Mouse (Mus musculus): ENCODE results near the gene Rhbdf1. TPM values are rescaled to one million over a fixed set of nuclear protein-coding genes. Genes with fewer than 3 reads are reported as not detected.
A peak's percentile ranks its signal among the peaks of the same experiment; 100 is the strongest.

Rhbdf1 gene
- polyA plus RNA-seq, 1 experiment from 2014 or later = 35.6 TPM

GRCm38 (mm10) chr11:32235646-32236045 is 13.5 kb upstream of the Rhbdf1 start:
- peak overlapping the region; percentile 8; the same call in 1 of the 2 replicates for H3K27ac ChIP-seq (ENCODE audit: low read length)
- peaks cover 13% of the 10 kb centered on the region for H3K4me1 ChIP-seq (ENCODE audit: control insufficient read depth, insufficient read depth, low read length)
- no peaks in the 10 kb centered on the region for H3K27me3 ChIP-seq (ENCODE audit: control insufficient read depth, insufficient read depth, low read length)
- ATAC-seq (replicated peaks; ENCODE audit: extremely low read depth, insufficient read depth, low FRiP score) = no peak; the same call in 1 of the 2 replicates
- H3K36me3 ChIP-seq (ENCODE audit: control insufficient read depth, insufficient read depth) = peaks cover 16% of the 10 kb centered on the region
- H3K4me2 ChIP-seq (ENCODE audit: low read depth, low read length) = no peak overlapping the region
- no peak overlapping the region for H3K9ac ChIP-seq (ENCODE audit: low read length)
- H3K9me3 ChIP-seq (replicated peaks; ENCODE audit: control insufficient read depth, low read length) = no peaks in the 10 kb centered on the region
- H3K4me3 ChIP-seq (ENCODE audit: low read length) = no peak overlapping the region
- 14% methylated on average over 3 of the region's 3 CpGs for WGBS

GRCm38 (mm10) chr11:32234816-32235485 is 12.9 kb upstream of the Rhbdf1 start:
- Histone ChIP-seq H3K36me3 (ENCODE audit: control insufficient read depth, insufficient read depth) (peaks cover 16% of the 10 kb centered on the region), H3K27me3 (ENCODE audit: control insufficient read depth, insufficient read depth, low read length) (no peaks in the 10 kb centered on the region), H3K9ac (ENCODE audit: low read length) (no peak overlapping the region), H3K4me2 (ENCODE audit: low read depth, low read length) (no peak overlapping the region), H3K9me3 (replicated peaks; ENCODE audit: control insufficient read depth, low read length) (no peaks in the 10 kb centered on the region), H3K4me3 (ENCODE audit: low read length) (no peak overlapping the region), H3K27ac (ENCODE audit: low read length) (peak overlapping the region; percentile 8; the same call in 1 of the 2 replicates), H3K4me1 (ENCODE audit: control insufficient read depth, insufficient read depth, low read length) (peaks cover 13% of the 10 kb centered on the region)
- no peak for ATAC-seq (replicated peaks; ENCODE audit: extremely low read depth, insufficient read depth, low FRiP score)
- WGBS = 84% methylated on average over 6 of the region's 6 CpGs

GRCm38 (mm10) chr11:32233895-32234294 is 11.8 kb upstream of the Rhbdf1 start:
- no peak overlapping the region for H3K4me2 ChIP-seq (ENCODE audit: low read depth, low read length)
- H3K9me3 ChIP-seq (replicated peaks; ENCODE audit: control insufficient read depth, low read length) = no peaks in the 10 kb centered on the region
- H3K36me3 ChIP-seq (ENCODE audit: control insufficient read depth, insufficient read depth) = peaks cover 13% of the 10 kb centered on the region
- no peak overlapping the region for H3K4me3 ChIP-seq (ENCODE audit: low read length)
- H3K4me1 ChIP-seq (ENCODE audit: control insufficient read depth, insufficient read depth, low read length) = peaks cover 13% of the 10 kb centered on the region
- no peak overlapping the region for H3K27ac ChIP-seq (ENCODE audit: low read length)
- H3K9ac ChIP-seq (ENCODE audit: low read length) = no peak overlapping the region
- no peaks in the 10 kb centered on the region for H3K27me3 ChIP-seq (ENCODE audit: control insufficient read depth, insufficient read depth, low read length)
- no peak; the same call in 1 of the 2 replicates for ATAC-seq (replicated peaks; ENCODE audit: extremely low read depth, insufficient read depth, low FRiP score)
- WGBS = 90% methylated on average over 3 of the region's 3 CpGs

GRCm38 (mm10) chr11:32232848-32233247 is 10.7 kb upstream of the Rhbdf1 start:
- peaks cover 13% of the 10 kb centered on the region for H3K36me3 ChIP-seq (ENCODE audit: control insufficient read depth, insufficient read depth)
- no peak overlapping the region for H3K27ac ChIP-seq (ENCODE audit: low read length)
- no peaks in the 10 kb centered on the region for H3K27me3 ChIP-seq (ENCODE audit: control insufficient read depth, insufficient read depth, low read length)
- H3K9me3 ChIP-seq (replicated peaks; ENCODE audit: control insufficient read depth, low read length) = no peaks in the 10 kb centered on the region
- 74% methylated on average over 10 of the region's 10 CpGs for WGBS
- H3K4me1 ChIP-seq (ENCODE audit: control insufficient read depth, insufficient read depth, low read length) = peaks cover 13% of the 10 kb centered on the region
- ATAC-seq (replicated peaks; ENCODE audit: extremely low read depth, insufficient read depth, low FRiP score) = no peak
- H3K4me3 ChIP-seq (ENCODE audit: low read length) = no peak overlapping the region
- no peak overlapping the region for H3K9ac ChIP-seq (ENCODE audit: low read length)
- H3K4me2 ChIP-seq (ENCODE audit: low read depth, low read length) = no peak overlapping the region

GRCm38 (mm10) chr11:32231125-32231524 is 9.0 kb upstream of the Rhbdf1 start:
- no peak overlapping the region for H3K9ac ChIP-seq (ENCODE audit: low read length)
- no peak overlapping the region for H3K4me3 ChIP-seq (ENCODE audit: low read length)
- peaks cover 19% of the 10 kb centered on the region for H3K4me1 ChIP-seq (ENCODE audit: control insufficient read depth, insufficient read depth, low read length)
- no peak for ATAC-seq (replicated peaks; ENCODE audit: extremely low read depth, insufficient read depth, low FRiP score)
- 83% methylated on average over 2 of the region's 2 CpGs for WGBS
- H3K36me3 ChIP-seq (ENCODE audit: control insufficient read depth, insufficient read depth) = peaks cover 13% of the 10 kb centered on the region
- H3K27me3 ChIP-seq (ENCODE audit: control insufficient read depth, insufficient read depth, low read length) = no peaks in the 10 kb centered on the region
- H3K27ac ChIP-seq (ENCODE audit: low read length) = no peak overlapping the region
- no peak overlapping the region for H3K4me2 ChIP-seq (ENCODE audit: low read depth, low read length)
- no peaks in the 10 kb centered on the region for H3K9me3 ChIP-seq (replicated peaks; ENCODE audit: control insufficient read depth, low read length)

GRCm38 (mm10) chr11:32230220-32230619 is 8.1 kb upstream of the Rhbdf1 start:
- Histone ChIP-seq H3K4me1 (ENCODE audit: control insufficient read depth, insufficient read depth, low read length) (peaks cover 20% of the 10 kb centered on the region), H3K9ac (ENCODE audit: low read length) (no peak overlapping the region), H3K4me2 (ENCODE audit: low read depth, low read length) (no peak overlapping the region), H3K27ac (ENCODE audit: low read length) (no peak overlapping the region), H3K9me3 (replicated peaks; ENCODE audit: control insufficient read depth, low read length) (no peaks in the 10 kb centered on the region), H3K36me3 (ENCODE audit: control insufficient read depth, insufficient read depth) (peaks cover 13% of the 10 kb centered on the region), H3K4me3 (ENCODE audit: low read length) (no peak overlapping the region), H3K27me3 (ENCODE audit: control insufficient read depth, insufficient read depth, low read length) (no peaks in the 10 kb centered on the region)
- WGBS = 81% methylated on average over 4 of the region's 4 CpGs
- ATAC-seq (replicated peaks; ENCODE audit: extremely low read depth, insufficient read depth, low FRiP score) = no peak

- ATAC-seq (replicated peaks; ENCODE audit: extremely low read depth, insufficient read depth, low FRiP score) = no peak
- Histone ChIP-seq H3K27ac (ENCODE audit: low read length) (no peak overlapping the region), H3K27me3 (ENCODE audit: control insufficient read depth, insufficient read depth, low read length) (no peaks in the 10 kb centered on the region), H3K36me3 (ENCODE audit: control insufficient read depth, insufficient read depth) (peaks cover 9% of the 10 kb centered on the region), H3K4me3 (ENCODE audit: low read length) (no peak overlapping the region), H3K4me1 (ENCODE audit: control insufficient read depth, insufficient read depth, low read length) (peaks cover 29% of the 10 kb centered on the region), H3K4me2 (ENCODE audit: low read depth, low read length) (no peak overlapping the region), H3K9me3 (replicated peaks; ENCODE audit: control insufficient read depth, low read length) (no peaks in the 10 kb centered on the region), H3K9ac (ENCODE audit: low read length) (no peak overlapping the region)
- 85% methylated on average over 3 of the region's 3 CpGs for WGBS
Observed at GRCm38 (mm10) chr11:32228292-32228845, 6.3 kb upstream of the Rhbdf1 start.

- WGBS = 81% methylated on average over 9 of the region's 9 CpGs
- Histone ChIP-seq H3K36me3 (ENCODE audit: control insufficient read depth, insufficient read depth) (peaks cover 8% of the 10 kb centered on the region), H3K4me1 (ENCODE audit: control insufficient read depth, insufficient read depth, low read length) (peaks cover 33% of the 10 kb centered on the region), H3K27ac (ENCODE audit: low read length) (no peak overlapping the region), H3K27me3 (ENCODE audit: control insufficient read depth, insufficient read depth, low read length) (no peaks in the 10 kb centered on the region), H3K9ac (ENCODE audit: low read length) (peak overlapping the region; percentile 85), H3K4me2 (ENCODE audit: low read depth, low read length) (no peak overlapping the region), H3K4me3 (ENCODE audit: low read length) (no peak overlapping the region), H3K9me3 (replicated peaks; ENCODE audit: control insufficient read depth, low read length) (no peaks in the 10 kb centered on the region)
- no peak for ATAC-seq (replicated peaks; ENCODE audit: extremely low read depth, insufficient read depth, low FRiP score)
Observed at GRCm38 (mm10) chr11:32227555-32227954, 5.5 kb upstream of the Rhbdf1 start.

- no peak for ATAC-seq (replicated peaks; ENCODE audit: extremely low read depth, insufficient read depth, low FRiP score)
- peak overlapping the region; percentile 86 for H3K4me2 ChIP-seq (ENCODE audit: low read depth, low read length)
Observed at GRCm38 (mm10) chr11:32227041-32227440, 4.9 kb upstream of the Rhbdf1 start.

More at GRCm38 (mm10) chr11:32227041-32227440, 4.9 kb upstream of the Rhbdf1 start:
- Histone ChIP-seq H3K27me3 (ENCODE audit: control insufficient read depth, insufficient read depth, low read length) (no peaks in the 10 kb centered on the region), H3K9me3 (replicated peaks; ENCODE audit: control insufficient read depth, low read length) (no peaks in the 10 kb centered on the region), H3K4me1 (ENCODE audit: control insufficient read depth, insufficient read depth, low read length) (peaks cover 37% of the 10 kb centered on the region), H3K4me3 (ENCODE audit: low read length) (peak overlapping the region; percentile 75), H3K27ac (ENCODE audit: low read length) (peak overlapping the region; percentile 84), H3K9ac (ENCODE audit: low read length) (peak overlapping the region; percentile 85), H3K36me3 (ENCODE audit: control insufficient read depth, insufficient read depth) (peaks cover 5% of the 10 kb centered on the region)
- 36% methylated on average over 1 of the region's 1 CpGs for WGBS

All from heart, embryonic 16.5 days (tissue).